Mouse (Mus musculus) ES-Bruce4 (cell line): ENCODE results near the gene Neu2. TPM values are rescaled to one million over a fixed set of nuclear protein-coding genes. Genes with fewer than 3 reads are reported as not detected.

Experiments
- H3K27ac ChIP-seq: 2 replicates; pipeline ENCODE4 v1.5.1; 2012; ENCODE audit warnings: low read length, inconsistent platforms; ENCODE audit not compliant: insufficient read depth
- H3K27me3 ChIP-seq: 2 replicates; pipeline ENCODE4 v1.6.1; 2012; ENCODE audit warnings: mild to moderate bottlenecking, low read length, inconsistent platforms; ENCODE audit not compliant: control insufficient read depth, poor library complexity, insufficient read depth, severe bottlenecking
- H3K36me3 ChIP-seq: 2 replicates; pipeline ENCODE4 v1.6.1; 2012; ENCODE audit warnings: inconsistent platforms, mild to moderate bottlenecking, low read length, moderate library complexity; ENCODE audit not compliant: control insufficient read depth, poor library complexity, insufficient read depth, severe bottlenecking
- H3K4me1 ChIP-seq: one replicate; pipeline ENCODE4 v1.8.1; 2011; ENCODE audit warnings: low read length; ENCODE audit not compliant: control insufficient read depth, insufficient read depth
- H3K4me3 ChIP-seq: 2 replicates; pipeline ENCODE4 v1.5.1; 2011; ENCODE audit warnings: low read depth, mild to moderate bottlenecking, low read length
- H3K9ac ChIP-seq: 2 replicates; pipeline ENCODE4 v1.6.1; 2012; ENCODE audit warnings: low read depth, mild to moderate bottlenecking, inconsistent platforms; ENCODE audit not compliant: poor library complexity, severe bottlenecking
- H3K9me3 ChIP-seq: replicated peaks from 2 replicates; pipeline ENCODE4 v1.6.1; 2012; ENCODE audit warnings: mild to moderate bottlenecking, low read length, inconsistent platforms; ENCODE audit not compliant: control insufficient read depth, poor library complexity, insufficient read depth, severe bottlenecking
- CTCF ChIP-seq: IDR thresholded peaks from one replicate; pipeline ENCODE4 v1.8.1; 2011; ENCODE audit warnings: low read depth, low read length
- EP300 ChIP-seq: IDR thresholded peaks from 2 replicates; pipeline ENCODE4 v1.6.1; 2011; ENCODE audit warnings: low read depth, low read length; ENCODE audit not compliant: insufficient read depth
- POLR2A ChIP-seq: IDR thresholded peaks from one replicate; pipeline ENCODE4 v1.8.1; 2011; ENCODE audit warnings: low read length; ENCODE audit not compliant: insufficient read depth
- polyA plus RNA-seq: library from polyadenylated mRNA; stranded (reverse); fragments of >200 nt; gene quantifications from 2 replicates; pipeline ENCODE4 v1.2.4, GENCODE M21; 2011; ENCODE audit warnings: low read depth; ENCODE audit not compliant: missing spikeins, insufficient read depth, insufficient read length

Neu2 gene
- polyA plus RNA-seq, 1 experiment = not detected

- Histone ChIP-seq H3K4me1 (no peaks in the 10 kb centered on the region), H3K9me3 (no peaks in the 10 kb centered on the region), H3K36me3 (no peaks in the 10 kb centered on the region), H3K27ac (no peak overlapping the region), H3K9ac (0 out of 2 replicates have a peak overlapping the region, but pooled peaks have one; percentile 17), H3K4me3 (peak overlapping the region; percentile 66), H3K27me3 (no peaks in the 10 kb centered on the region)
- TF ChIP-seq POLR2A (no peak), CTCF (no peak), EP300 (no peak)
Observed at GRCm38 (mm10) chr1:87475076-87475895, 34.4 kb upstream of the Neu2 start.

GRCm38 (mm10) chr1:87482546-87482945 lies 27.1 kb upstream of the Neu2 start:
- Histone ChIP-seq H3K9me3 (no peaks in the 10 kb centered on the region), H3K27me3 (no peaks in the 10 kb centered on the region), H3K27ac (no peak overlapping the region), H3K9ac (no peak overlapping the region), H3K4me1 (no peaks in the 10 kb centered on the region), H3K4me3 (no peak overlapping the region), H3K36me3 (no peaks in the 10 kb centered on the region)
- TF ChIP-seq POLR2A (no peak), EP300 (no peak), CTCF (no peak)

DNA sequence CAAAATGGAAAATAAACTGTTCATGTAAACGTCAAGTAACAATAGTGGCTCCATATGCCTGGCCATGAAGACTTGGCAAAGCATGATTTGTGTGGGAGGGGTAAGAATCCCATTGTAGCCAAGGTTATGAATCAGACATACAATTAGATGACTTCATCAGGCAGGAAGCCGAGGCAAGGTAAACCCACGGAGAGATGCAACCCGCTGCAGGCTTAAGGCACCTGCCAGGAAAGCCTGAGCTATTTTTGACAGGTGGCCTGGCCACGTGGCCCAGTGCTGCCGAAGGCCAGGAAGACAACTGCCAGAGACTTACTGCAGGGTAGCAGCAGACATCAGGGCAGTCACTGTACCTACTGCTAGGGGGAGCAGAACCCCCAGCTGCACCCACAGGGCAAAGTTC lies 23.3 kb upstream of the Neu2 start:
- Histone ChIP-seq H3K4me3 (no peak overlapping the region), H3K9me3 (no peaks in the 10 kb centered on the region), H3K4me1 (no peaks in the 10 kb centered on the region), H3K27ac (no peak overlapping the region), H3K9ac (no peak overlapping the region), H3K36me3 (no peaks in the 10 kb centered on the region), H3K27me3 (no peaks in the 10 kb centered on the region)
- no peak for TF ChIP-seq EP300
- TF ChIP-seq CTCF = no peak
- TF ChIP-seq POLR2A = no peak

DNA sequence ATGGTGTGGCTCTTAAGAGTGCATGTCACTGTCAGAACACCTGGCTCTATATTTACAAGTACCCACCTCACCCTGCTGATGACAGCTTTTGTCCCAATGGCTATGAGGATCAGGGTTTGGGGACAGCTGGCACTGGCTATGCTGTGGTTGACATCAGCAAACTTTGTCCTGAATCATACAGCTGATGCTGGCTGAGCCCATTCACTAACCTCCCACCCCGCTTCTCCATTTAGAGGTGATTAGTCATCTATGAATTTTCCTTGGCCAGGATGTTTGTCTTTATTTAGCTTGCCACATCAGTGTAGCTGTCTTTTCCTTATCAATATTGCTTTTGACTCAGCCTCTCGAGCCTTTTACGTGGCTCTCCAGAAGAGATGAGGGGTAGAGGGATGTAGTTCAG lies 17.4 kb upstream of the Neu2 start:
- no peaks in the 10 kb centered on the region for H3K9me3 ChIP-seq
- H3K27ac ChIP-seq = no peak overlapping the region
- H3K4me3 ChIP-seq = no peak overlapping the region
- no peak overlapping the region for H3K9ac ChIP-seq
- H3K4me1 ChIP-seq = no peaks in the 10 kb centered on the region
- TF ChIP-seq POLR2A (no peak), EP300 (no peak), CTCF (no peak)
- H3K36me3 ChIP-seq = no peaks in the 10 kb centered on the region
- H3K27me3 ChIP-seq = no peaks in the 10 kb centered on the region

DNA sequence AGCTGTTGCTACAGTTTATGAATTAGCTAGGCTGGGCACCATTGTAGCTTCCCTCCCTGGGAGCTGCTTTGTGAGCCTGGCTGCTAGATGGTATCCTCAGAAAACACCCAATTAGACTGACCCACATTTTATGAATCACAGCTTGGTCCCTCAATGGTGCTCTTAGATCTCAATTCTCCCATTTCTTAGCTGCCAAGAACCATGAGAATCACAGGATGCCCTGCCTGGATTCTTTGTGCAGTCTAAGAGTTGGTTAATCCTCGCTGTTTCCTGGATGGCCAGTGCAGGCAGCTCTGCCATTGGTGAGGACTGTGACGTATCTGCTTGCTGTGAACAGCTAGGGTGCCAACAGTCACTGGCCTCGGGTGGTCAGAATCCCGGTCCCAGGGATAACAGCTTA lies 16.1 kb upstream of the Neu2 start:
- TF ChIP-seq CTCF = no peak
- TF ChIP-seq POLR2A = no peak
- TF ChIP-seq EP300 = no peak
- H3K9me3 ChIP-seq = no peaks in the 10 kb centered on the region
- no peak overlapping the region for H3K4me3 ChIP-seq
- H3K4me1 ChIP-seq = no peaks in the 10 kb centered on the region
- H3K27ac ChIP-seq = no peak overlapping the region
- no peaks in the 10 kb centered on the region for H3K27me3 ChIP-seq
- H3K9ac ChIP-seq = no peak overlapping the region
- no peaks in the 10 kb centered on the region for H3K36me3 ChIP-seq

GRCm38 (mm10) chr1:87505524-87505923 lies 4.2 kb upstream of the Neu2 start:
- no peak overlapping the region for H3K4me3 ChIP-seq
- no peak overlapping the region for H3K27ac ChIP-seq
- H3K36me3 ChIP-seq = no peaks in the 10 kb centered on the region
- H3K4me1 ChIP-seq = no peaks in the 10 kb centered on the region
- H3K27me3 ChIP-seq = peaks cover 20% of the 10 kb centered on the region
- TF ChIP-seq EP300 (no peak), CTCF (no peak), POLR2A (no peak)
- no peak overlapping the region for H3K9ac ChIP-seq
- H3K9me3 ChIP-seq = no peaks in the 10 kb centered on the region
